Mouse (Mus musculus) liver, postnatal 0 days (tissue): ENCODE data around the gene Adam12. TPM values are rescaled to one million over a fixed set of nuclear protein-coding genes. Genes with fewer than 3 reads are reported as not detected.
A peak's percentile ranks its signal among the peaks of the same experiment; 100 is the strongest.

ENCODE experiments used
- ATAC-seq: fragments of 200-750 bp; cut with Nextera tagmentation; 2 replicates; pipeline ENCODE4 v1.8.0; 2017; ENCODE audit warnings: mild to moderate bottlenecking, moderate library complexity
- DNase-seq: peaks from one replicate; pipeline ENCODE4 v3.0.0-alpha.2; 2016
- H3K27ac ChIP-seq: fragments of 300-500 bp; sonication (generic); 2 replicates; pipeline ENCODE4 v1.5.1; 2014; ENCODE audit warnings: antibody characterized with exemption, moderate library complexity, mild to moderate bottlenecking, low read depth
- H3K27me3 ChIP-seq: fragments of 300-500 bp; sonication (generic); 2 replicates; pipeline ENCODE4 v1.6.1; 2014; ENCODE audit warnings: low read length, control low read depth, mixed read lengths; ENCODE audit not compliant: insufficient read depth
- H3K36me3 ChIP-seq: fragments of 300-500 bp; sonication (generic); replicated peaks from 2 replicates; pipeline ENCODE4 v1.6.1; 2014; ENCODE audit warnings: mild to moderate bottlenecking, control low read depth, low read length, moderate library complexity, mixed read lengths; ENCODE audit not compliant: insufficient read depth
- H3K4me1 ChIP-seq: fragments of 300-500 bp; sonication (generic); 2 replicates; pipeline ENCODE4 v1.6.1; 2014; ENCODE audit warnings: antibody characterized with exemption, mild to moderate bottlenecking, control low read depth; ENCODE audit not compliant: insufficient read depth
- H3K4me2 ChIP-seq: fragments of 300-500 bp; sonication (generic); 2 replicates; pipeline ENCODE4 v1.6.1; 2014; ENCODE audit warnings: low read depth, mild to moderate bottlenecking, low read length, moderate library complexity, mixed read lengths
- H3K4me3 ChIP-seq: fragments of 300-500 bp; sonication (generic); 2 replicates; pipeline ENCODE4 v1.5.1; 2014; ENCODE audit warnings: low read depth, low read length
- H3K9ac ChIP-seq: fragments of 300-500 bp; sonication (generic); replicated peaks from 2 replicates; pipeline ENCODE4 v1.6.1; 2014; ENCODE audit warnings: mild to moderate bottlenecking, moderate library complexity
- H3K9me3 ChIP-seq: fragments of 300-500 bp; sonication (generic); 2 replicates; pipeline ENCODE4 v1.6.1; 2016; ENCODE audit warnings: mild to moderate bottlenecking, control low read depth, low read length, mixed read lengths
- CTCF ChIP-seq: sonication (generic); IDR thresholded peaks from 2 replicates; pipeline ENCODE4 v1.5.1; 2016; ENCODE audit warnings: antibody characterized with exemption, low read depth
- EP300 ChIP-seq: IDR thresholded peaks from 2 replicates; pipeline ENCODE4 v1.6.1; 2016; ENCODE audit warnings: antibody characterized with exemption, low read depth, mild to moderate bottlenecking
- WGBS: fragments of 180-500 bp; shearing (Covaris S2); extraction: QIAGEN DNeasy Blood & Tissue Kit; methylation state at CpG from one replicate; pipeline ENCODE4 v1.1.7; 2014; ENCODE audit not compliant: insufficient replicate concordance; 5-methylcytosine and 5-hydroxymethylcytosine counted together
- polyA plus RNA-seq: library from polyadenylated mRNA; unstranded; fragments of >200 nt; fragmentation: Nextera tagmentation; extraction: Ambion mirVana; gene quantifications from 2 replicates; pipeline ENCODE4 v1.2.1, GENCODE M21; 2015

Gene Adam12
- polyA plus RNA-seq, 1 experiment from 2014 or later = 0.93 TPM

- no peak for TF ChIP-seq EP300
- TF ChIP-seq CTCF = no peak
- H3K27me3 ChIP-seq = no peaks in the 10 kb centered on the region
- no peak overlapping the region for H3K27ac ChIP-seq
- no peak overlapping the region for H3K9ac ChIP-seq
- no peaks in the 10 kb centered on the region for H3K4me1 ChIP-seq
- no peaks in the 10 kb centered on the region for H3K36me3 ChIP-seq
- DNase-seq = no peak
- H3K9me3 ChIP-seq = no peaks in the 10 kb centered on the region
- H3K4me3 ChIP-seq = no peak overlapping the region
- 56% methylated on average over 5 of the region's 5 CpGs for WGBS
- no peak for ATAC-seq
- no peak overlapping the region for H3K4me2 ChIP-seq
Measured at GRCm38 (mm10) chr7:134128087-134128522, 103.8 kb downstream of the Adam12 start.

GRCm38 (mm10) chr7:134121397-134121796 is 110.5 kb downstream of the Adam12 start:
- WGBS = 55% methylated on average over 2 of the region's 2 CpGs
- Histone ChIP-seq H3K4me2 (no peak overlapping the region), H3K9me3 (no peaks in the 10 kb centered on the region), H3K27me3 (no peaks in the 10 kb centered on the region), H3K27ac (no peak overlapping the region), H3K36me3 (no peaks in the 10 kb centered on the region), H3K4me1 (no peaks in the 10 kb centered on the region), H3K4me3 (no peak overlapping the region), H3K9ac (no peak overlapping the region)
- DNase-seq = no peak
- ATAC-seq = no peak
- TF ChIP-seq EP300 (no peak), CTCF (no peak)

GRCm38 (mm10) chr7:134115438-134115837 is 116.5 kb downstream of the Adam12 start:
- DNase-seq (no peak), ATAC-seq (no peak)
- Histone ChIP-seq H3K27me3 (no peaks in the 10 kb centered on the region), H3K4me1 (no peaks in the 10 kb centered on the region), H3K4me3 (no peak overlapping the region), H3K4me2 (no peak overlapping the region), H3K9ac (no peak overlapping the region), H3K36me3 (no peaks in the 10 kb centered on the region), H3K9me3 (no peaks in the 10 kb centered on the region), H3K27ac (no peak overlapping the region)
- 71% methylated on average over 8 of the region's 8 CpGs for WGBS
- TF ChIP-seq EP300 (no peak), CTCF (no peak)

GRCm38 (mm10) chr7:134114311-134115188 is 117.4 kb downstream of the Adam12 start:
- Histone ChIP-seq H3K27me3 (no peaks in the 10 kb centered on the region), H3K4me3 (no peak overlapping the region), H3K36me3 (no peaks in the 10 kb centered on the region), H3K9ac (no peak overlapping the region), H3K9me3 (no peaks in the 10 kb centered on the region), H3K27ac (peak overlapping the region; percentile 22; the same call in 1 of the 2 replicates), H3K4me1 (no peaks in the 10 kb centered on the region), H3K4me2 (no peak overlapping the region)
- 71% methylated on average over 9 of the region's 9 CpGs for WGBS
- DNase-seq = no peak
- ATAC-seq = peak; percentile 67
- TF ChIP-seq EP300 (no peak; the same call in 1 of the 2 replicates), CTCF (no peak)

- 62% methylated on average over 6 of the region's 6 CpGs for WGBS
- Histone ChIP-seq H3K9ac (no peak overlapping the region), H3K36me3 (no peaks in the 10 kb centered on the region), H3K4me3 (no peak overlapping the region), H3K9me3 (no peaks in the 10 kb centered on the region), H3K27me3 (no peaks in the 10 kb centered on the region), H3K4me1 (no peaks in the 10 kb centered on the region), H3K27ac (no peak overlapping the region), H3K4me2 (no peak overlapping the region)
- TF ChIP-seq CTCF = no peak
- no peak for TF ChIP-seq EP300
- no peak for ATAC-seq
- DNase-seq = no peak
Measured at GRCm38 (mm10) chr7:134113829-134114228, 118.1 kb downstream of the Adam12 start.

GRCm38 (mm10) chr7:134110116-134110515 is 121.8 kb downstream of the Adam12 start:
- H3K4me1 ChIP-seq = no peaks in the 10 kb centered on the region
- 35% methylated on average over 1 of the region's 1 CpGs for WGBS

More at GRCm38 (mm10) chr7:134110116-134110515, 121.8 kb downstream of the Adam12 start:
- no peaks in the 10 kb centered on the region for H3K27me3 ChIP-seq
- ATAC-seq (no peak), DNase-seq (no peak)
- TF ChIP-seq CTCF (no peak), EP300 (no peak)
- no peak overlapping the region for H3K4me3 ChIP-seq
- no peak overlapping the region for H3K27ac ChIP-seq
- H3K4me2 ChIP-seq = no peak overlapping the region
- H3K9me3 ChIP-seq = no peaks in the 10 kb centered on the region
- no peaks in the 10 kb centered on the region for H3K36me3 ChIP-seq
- no peak overlapping the region for H3K9ac ChIP-seq
